In the genomic region with DNA sequence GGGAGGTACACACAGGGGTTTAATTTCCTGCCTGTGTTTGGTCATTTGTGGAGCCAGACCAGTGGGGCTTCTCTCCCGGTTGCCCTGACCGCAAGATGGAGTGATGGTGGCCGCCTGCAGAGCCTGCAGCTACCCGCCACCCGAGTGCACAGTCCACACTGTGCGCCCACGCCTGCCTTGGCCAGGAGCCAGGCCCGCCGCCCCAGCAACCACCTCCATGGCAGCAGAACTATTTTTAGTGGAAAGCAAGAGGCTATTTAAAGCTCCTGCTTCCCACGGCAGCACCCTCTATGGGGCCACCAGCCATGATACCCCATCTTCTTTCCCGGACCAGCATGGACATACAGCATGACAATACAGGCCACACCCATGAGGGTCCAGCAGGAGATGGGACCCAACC, we compare ENCODE assay signal across 9 mouse cellular contexts. TPM values are rescaled to one million over a fixed set of nuclear protein-coding genes. Genes with fewer than 3 reads are reported as not detected.
A peak's percentile ranks its signal among the peaks of the same experiment; 100 is the strongest.
DNase-seq lines count a peak whose midpoint lies in the region; ATAC-seq lines count a peak whose summit lies in the region.
"Had no signal": no experiment of that assay in that cellular context is flagged by ENCODE, and none has a peak within 500 bp of the region (broad histone marks: within the 10 kb centered on the region; RNA-seq: fewer than 3 reads in every experiment).

No protein-coding gene starts in this region.

- H3K4me3 ChIP-seq in kidney, embryonic 15.5 days (replicated peaks): no peak overlapping the region
- no peak overlapping the region for H3K4me3 ChIP-seq in stomach, embryonic 14.5 days (ENCODE audit: low read depth, low read length)
- H3K4me3 ChIP-seq: midbrain, embryonic 12.5 days had no signal

- no peak for DNase-seq in kidney, postnatal 14 days
- peak; percentile 82 for DNase-seq in cerebellum, adult 11-12 months
- peak; percentile 80 for DNase-seq in frontal cortex, postnatal 25 days (ENCODE audit: low spot score in 2 of 2)
- DNase-seq in layer of hippocampus, adult 9-10 months (ENCODE audit: low spot score): peak; percentile 68
- DNase-seq in embryo, embryonic 10.5 days (ENCODE audit: low spot score): no peak
- DNase-seq in kidney, adult 11 months: no peak

- 0 out of 2 replicates have a peak, but pooled peaks have one; percentile 20 for ATAC-seq in kidney, embryonic 15.5 days (replicated peaks; ENCODE audit: low FRiP score)
- ATAC-seq in stomach, embryonic 14.5 days (ENCODE audit: insufficient number of reproducible peaks, insufficient read depth, low FRiP score, low read depth): 0 out of 2 replicates have a peak, but pooled peaks have one; percentile 29

- H3K27ac ChIP-seq in kidney, embryonic 15.5 days: no peak overlapping the region
- H3K27ac ChIP-seq in stomach, embryonic 14.5 days (ENCODE audit: low read length): no peak overlapping the region
- H3K27ac ChIP-seq: midbrain, embryonic 12.5 days had no signal

- peaks cover 28% of the 10 kb centered on the region for H3K4me1 ChIP-seq in kidney, embryonic 15.5 days
- peaks cover 11% of the 10 kb centered on the region; the same call in 1 of the 2 replicates for H3K4me1 ChIP-seq in stomach, embryonic 14.5 days (ENCODE audit: control insufficient read depth, insufficient read depth, low read length)

- no peaks in the 10 kb centered on the region for H3K9me3 ChIP-seq in kidney, embryonic 15.5 days (replicated peaks)
- no peaks in the 10 kb centered on the region for H3K9me3 ChIP-seq in stomach, embryonic 14.5 days (ENCODE audit: control insufficient read depth, low read depth, low read length)
- H3K9me3 ChIP-seq: midbrain, embryonic 12.5 days had no signal

- H3K9ac ChIP-seq in kidney, embryonic 15.5 days: no peak overlapping the region
- 0 out of 2 replicates have a peak overlapping the region, but pooled peaks have one; percentile 3 for H3K9ac ChIP-seq in stomach, embryonic 14.5 days (replicated peaks; ENCODE audit: low read depth, low read length)
- H3K9ac ChIP-seq: midbrain, embryonic 12.5 days had no signal

- H3K36me3 ChIP-seq in kidney, embryonic 15.5 days: peaks cover 37% of the 10 kb centered on the region
- H3K36me3 ChIP-seq in stomach, embryonic 14.5 days (ENCODE audit: control insufficient read depth, insufficient read depth, low read length): peaks cover 23% of the 10 kb centered on the region

- 60% methylated on average over 11 of the region's 11 CpGs for WGBS in kidney, embryonic 15.5 days
- WGBS in stomach, embryonic 14.5 days: 72% methylated on average over 11 of the region's 11 CpGs

- H3K4me2 ChIP-seq in kidney, embryonic 15.5 days: no peak overlapping the region
- no peak overlapping the region for H3K4me2 ChIP-seq in stomach, embryonic 14.5 days (replicated peaks; ENCODE audit: low read depth, low read length)
- H3K4me2 ChIP-seq: midbrain, embryonic 12.5 days had no signal

- H3K27me3 ChIP-seq in kidney, embryonic 15.5 days: no peaks in the 10 kb centered on the region
- no peaks in the 10 kb centered on the region for H3K27me3 ChIP-seq in stomach, embryonic 14.5 days (ENCODE audit: control insufficient read depth, insufficient read depth, low read length)
- H3K27me3 ChIP-seq: midbrain, embryonic 12.5 days had no signal

RNA-seq across cellular contexts. Expression of gene Zdhhc8, which starts 5.3 kb away (rescaled TPM):
- polyA plus RNA-seq in kidney, embryonic 15.5 days (2015; fragmentation: Nextera tagmentation; extraction: Ambion mirVana): 15.6 and 17.5 TPM in 2 replicates
- 9.8 and 11.1 TPM in 2 replicates for polyA plus RNA-seq in stomach, embryonic 14.5 days (2014; fragmentation: Nextera tagmentation; extraction: Ambion mirVana)

RNA-seq across cellular contexts. Expression of gene Ccdc188, which starts 11.9 kb away (rescaled TPM):
- polyA plus RNA-seq in kidney, embryonic 15.5 days (2015; fragmentation: Nextera tagmentation; extraction: Ambion mirVana): not detected in 2 replicates
- polyA plus RNA-seq in stomach, embryonic 14.5 days (2014; fragmentation: Nextera tagmentation; extraction: Ambion mirVana): not detected in 2 replicates
- polyA plus RNA-seq: midbrain, embryonic 12.5 days had no signal

RNA-seq across cellular contexts. Expression of gene Trmt2a, which starts 18.9 kb away (rescaled TPM):
- polyA plus RNA-seq in kidney, embryonic 15.5 days (2015; fragmentation: Nextera tagmentation; extraction: Ambion mirVana): 99.2 and 102 TPM in 2 replicates
- 79.1 and 80.2 TPM in 2 replicates for polyA plus RNA-seq in stomach, embryonic 14.5 days (2014; fragmentation: Nextera tagmentation; extraction: Ambion mirVana)

RNA-seq across cellular contexts. Expression of gene Ranbp1, which starts 18.9 kb away (rescaled TPM):
- polyA plus RNA-seq in kidney, embryonic 15.5 days (2015; fragmentation: Nextera tagmentation; extraction: Ambion mirVana): 662 and 691 TPM in 2 replicates
- polyA plus RNA-seq in stomach, embryonic 14.5 days (2014; fragmentation: Nextera tagmentation; extraction: Ambion mirVana): 613 and 635 TPM in 2 replicates

RNA-seq across cellular contexts. Expression of gene Gm49776, which starts 28.5 kb away (rescaled TPM):
- 4.3 TPM in 1 of 2 replicates, not detected in the other for polyA plus RNA-seq in kidney, embryonic 15.5 days (2015; fragmentation: Nextera tagmentation; extraction: Ambion mirVana)
- polyA plus RNA-seq in stomach, embryonic 14.5 days (2014; fragmentation: Nextera tagmentation; extraction: Ambion mirVana): not detected in 2 replicates

Comparison
In these comparisons a context has a peak if more than half of its experiments do, and no peak if none do; other contexts are left out.
1. DNase-seq: peak in cerebellum, adult 11-12 months (single experiment), frontal cortex, postnatal 25 days (2 of 2) and layer of hippocampus, adult 9-10 months (single experiment); none in kidney, postnatal 14 days (single experiment), embryo, embryonic 10.5 days (single experiment) and kidney, adult 11 months (single experiment).